Mouse (Mus musculus): ENCODE results near the gene Cadps. TPM values are rescaled to one million over a fixed set of nuclear protein-coding genes. Genes with fewer than 3 reads are reported as not detected.

The Cadps gene
- polyA plus RNA-seq, 1 experiment from 2014 or later: 42.7 TPM

- no peak for ATAC-seq
- no peak overlapping the region for H3K9ac ChIP-seq (ENCODE audit: low read depth, low read length)
- 94% methylated on average over 1 of the region's 1 CpGs for WGBS
- no peak overlapping the region for H3K4me3 ChIP-seq (ENCODE audit: low read depth, low read length)
- H3K36me3 ChIP-seq (ENCODE audit: control insufficient read depth, insufficient read depth, low read length): no peaks in the 10 kb centered on the region
- H3K27ac ChIP-seq (ENCODE audit: low read length): no peak overlapping the region
- H3K9me3 ChIP-seq (replicated peaks; ENCODE audit: control insufficient read depth, low read length, poor library complexity, severe bottlenecking): no peaks in the 10 kb centered on the region
- no peaks in the 10 kb centered on the region for H3K27me3 ChIP-seq (ENCODE audit: control insufficient read depth, insufficient read depth, low read depth, low read length)
- no peak overlapping the region for H3K4me2 ChIP-seq (ENCODE audit: low read length)
- no peaks in the 10 kb centered on the region for H3K4me1 ChIP-seq (ENCODE audit: control insufficient read depth, insufficient read depth, low read length)
Measured at GRCm38 (mm10) chr14:12780016-12780415, 42.9 kb downstream of the Cadps start.

- Histone ChIP-seq H3K4me2 (ENCODE audit: low read length) (no peak overlapping the region), H3K4me1 (ENCODE audit: control insufficient read depth, insufficient read depth, low read length) (no peaks in the 10 kb centered on the region), H3K9ac (ENCODE audit: low read depth, low read length) (no peak overlapping the region), H3K9me3 (replicated peaks; ENCODE audit: control insufficient read depth, low read length, poor library complexity, severe bottlenecking) (no peaks in the 10 kb centered on the region), H3K27ac (ENCODE audit: low read length) (no peak overlapping the region), H3K27me3 (ENCODE audit: control insufficient read depth, insufficient read depth, low read depth, low read length) (no peaks in the 10 kb centered on the region), H3K4me3 (ENCODE audit: low read depth, low read length) (no peak overlapping the region), H3K36me3 (ENCODE audit: control insufficient read depth, insufficient read depth, low read length) (no peaks in the 10 kb centered on the region)
- WGBS: 75% methylated on average over 4 of the region's 4 CpGs
- 0 out of 2 replicates have a peak, but pooled peaks have one; percentile 28 for ATAC-seq
Measured at GRCm38 (mm10) chr14:12777990-12778389, 44.9 kb downstream of the Cadps start.

GRCm38 (mm10) chr14:12768870-12769269 lies 54.0 kb downstream of the Cadps start:
- H3K4me2 ChIP-seq (ENCODE audit: low read length): no peak overlapping the region
- H3K36me3 ChIP-seq (ENCODE audit: control insufficient read depth, insufficient read depth, low read length): no peaks in the 10 kb centered on the region
- 0 out of 2 replicates have a peak, but pooled peaks cover 1% of the 10 kb centered on the region for H3K9me3 ChIP-seq (replicated peaks; ENCODE audit: control insufficient read depth, low read length, poor library complexity, severe bottlenecking)
- H3K4me3 ChIP-seq (ENCODE audit: low read depth, low read length): no peak overlapping the region
- H3K27me3 ChIP-seq (ENCODE audit: control insufficient read depth, insufficient read depth, low read depth, low read length): no peaks in the 10 kb centered on the region
- no peak overlapping the region for H3K9ac ChIP-seq (ENCODE audit: low read depth, low read length)
- 82% methylated on average over 1 of the region's 1 CpGs for WGBS
- H3K4me1 ChIP-seq (ENCODE audit: control insufficient read depth, insufficient read depth, low read length): no peaks in the 10 kb centered on the region
- ATAC-seq: no peak
- no peak overlapping the region for H3K27ac ChIP-seq (ENCODE audit: low read length)

- WGBS: 97% methylated on average over 4 of the region's 4 CpGs
- Histone ChIP-seq H3K27me3 (ENCODE audit: control insufficient read depth, insufficient read depth, low read depth, low read length) (no peaks in the 10 kb centered on the region), H3K4me2 (ENCODE audit: low read length) (no peak overlapping the region), H3K9ac (ENCODE audit: low read depth, low read length) (no peak overlapping the region), H3K9me3 (replicated peaks; ENCODE audit: control insufficient read depth, low read length, poor library complexity, severe bottlenecking) (no peaks in the 10 kb centered on the region), H3K4me1 (ENCODE audit: control insufficient read depth, insufficient read depth, low read length) (no peaks in the 10 kb centered on the region), H3K27ac (ENCODE audit: low read length) (no peak overlapping the region), H3K36me3 (ENCODE audit: control insufficient read depth, insufficient read depth, low read length) (no peaks in the 10 kb centered on the region), H3K4me3 (ENCODE audit: low read depth, low read length) (no peak overlapping the region)
- ATAC-seq: no peak
Measured at GRCm38 (mm10) chr14:12753237-12753636, 69.6 kb downstream of the Cadps start.

- 60% methylated on average over 1 of the region's 1 CpGs for WGBS
- Histone ChIP-seq H3K27ac (ENCODE audit: low read length) (no peak overlapping the region), H3K9ac (ENCODE audit: low read depth, low read length) (no peak overlapping the region), H3K9me3 (replicated peaks; ENCODE audit: control insufficient read depth, low read length, poor library complexity, severe bottlenecking) (no peaks in the 10 kb centered on the region), H3K4me3 (ENCODE audit: low read depth, low read length) (no peak overlapping the region), H3K27me3 (ENCODE audit: control insufficient read depth, insufficient read depth, low read depth, low read length) (no peaks in the 10 kb centered on the region), H3K4me1 (ENCODE audit: control insufficient read depth, insufficient read depth, low read length) (no peaks in the 10 kb centered on the region), H3K36me3 (ENCODE audit: control insufficient read depth, insufficient read depth, low read length) (no peaks in the 10 kb centered on the region), H3K4me2 (ENCODE audit: low read length) (no peak overlapping the region)
- no peak for ATAC-seq
Measured at GRCm38 (mm10) chr14:12751821-12752220, 71.1 kb downstream of the Cadps start.

- Histone ChIP-seq H3K4me1 (ENCODE audit: control insufficient read depth, insufficient read depth, low read length) (no peaks in the 10 kb centered on the region), H3K27me3 (ENCODE audit: control insufficient read depth, insufficient read depth, low read depth, low read length) (no peaks in the 10 kb centered on the region), H3K9ac (ENCODE audit: low read depth, low read length) (no peak overlapping the region), H3K9me3 (replicated peaks; ENCODE audit: control insufficient read depth, low read length, poor library complexity, severe bottlenecking) (no peaks in the 10 kb centered on the region), H3K36me3 (ENCODE audit: control insufficient read depth, insufficient read depth, low read length) (no peaks in the 10 kb centered on the region), H3K4me2 (ENCODE audit: low read length) (no peak overlapping the region), H3K27ac (ENCODE audit: low read length) (no peak overlapping the region), H3K4me3 (ENCODE audit: low read depth, low read length) (no peak overlapping the region)
- 82% methylated on average over 2 of the region's 2 CpGs for WGBS
- no peak for ATAC-seq
Measured at GRCm38 (mm10) chr14:12730979-12731378, 91.9 kb downstream of the Cadps start.

- Histone ChIP-seq H3K27ac (ENCODE audit: low read length) (no peak overlapping the region), H3K36me3 (ENCODE audit: control insufficient read depth, insufficient read depth, low read length) (no peaks in the 10 kb centered on the region), H3K4me3 (ENCODE audit: low read depth, low read length) (no peak overlapping the region), H3K9me3 (replicated peaks; ENCODE audit: control insufficient read depth, low read length, poor library complexity, severe bottlenecking) (no peaks in the 10 kb centered on the region), H3K4me1 (ENCODE audit: control insufficient read depth, insufficient read depth, low read length) (0 out of 2 replicates have a peak, but pooled peaks cover 4% of the 10 kb centered on the region), H3K4me2 (ENCODE audit: low read length) (no peak overlapping the region), H3K27me3 (ENCODE audit: control insufficient read depth, insufficient read depth, low read depth, low read length) (no peaks in the 10 kb centered on the region), H3K9ac (ENCODE audit: low read depth, low read length) (no peak overlapping the region)
- ATAC-seq: no peak
- 98% methylated on average over 1 of the region's 1 CpGs for WGBS
Measured at GRCm38 (mm10) chr14:12722452-12723194, 100.3 kb downstream of the Cadps start.

GRCm38 (mm10) chr14:12718766-12719165 lies 104.1 kb downstream of the Cadps start:
- Histone ChIP-seq H3K9me3 (replicated peaks; ENCODE audit: control insufficient read depth, low read length, poor library complexity, severe bottlenecking) (no peaks in the 10 kb centered on the region), H3K4me2 (ENCODE audit: low read length) (no peak overlapping the region), H3K9ac (ENCODE audit: low read depth, low read length) (no peak overlapping the region), H3K36me3 (ENCODE audit: control insufficient read depth, insufficient read depth, low read length) (peaks cover 5% of the 10 kb centered on the region; the same call in 1 of the 2 replicates), H3K27me3 (ENCODE audit: control insufficient read depth, insufficient read depth, low read depth, low read length) (no peaks in the 10 kb centered on the region), H3K4me1 (ENCODE audit: control insufficient read depth, insufficient read depth, low read length) (0 out of 2 replicates have a peak, but pooled peaks cover 6% of the 10 kb centered on the region), H3K27ac (ENCODE audit: low read length) (no peak overlapping the region), H3K4me3 (ENCODE audit: low read depth, low read length) (no peak overlapping the region)
- 44% methylated on average over 3 of the region's 3 CpGs for WGBS
- no peak for ATAC-seq

- H3K9ac ChIP-seq (ENCODE audit: low read depth, low read length): no peak overlapping the region
- H3K4me3 ChIP-seq (ENCODE audit: low read depth, low read length): no peak overlapping the region
- no peak for ATAC-seq
- no peaks in the 10 kb centered on the region for H3K9me3 ChIP-seq (replicated peaks; ENCODE audit: control insufficient read depth, low read length, poor library complexity, severe bottlenecking)
- H3K27ac ChIP-seq (ENCODE audit: low read length): no peak overlapping the region
- H3K4me2 ChIP-seq (ENCODE audit: low read length): no peak overlapping the region
- H3K36me3 ChIP-seq (ENCODE audit: control insufficient read depth, insufficient read depth, low read length): peaks cover 5% of the 10 kb centered on the region; the same call in 1 of the 2 replicates
- H3K27me3 ChIP-seq (ENCODE audit: control insufficient read depth, insufficient read depth, low read depth, low read length): no peaks in the 10 kb centered on the region
- 0 out of 2 replicates have a peak, but pooled peaks cover 6% of the 10 kb centered on the region for H3K4me1 ChIP-seq (ENCODE audit: control insufficient read depth, insufficient read depth, low read length)
- 77% methylated on average over 2 of the region's 2 CpGs for WGBS
Measured at GRCm38 (mm10) chr14:12715906-12716659, 106.8 kb downstream of the Cadps start.

All from midbrain, embryonic 16.5 days (tissue).